In genomic region chr17:77099040-77099589, GRCm38 (mm10) we compare ENCODE assay signal across 10 mouse cellular contexts.
"Had no signal": no experiment of that assay in that cellular context is flagged by ENCODE, and none has a peak within 500 bp of the region (broad histone marks: within the 10 kb centered on the region; RNA-seq: fewer than 3 reads in every experiment).

No protein-coding gene starts in this region.

- H3K4me2 ChIP-seq: kidney, embryonic 15.5 days; limb, embryonic 15.5 days; liver, embryonic 12.5 days; lung, embryonic 14.5 days; midbrain, embryonic 12.5 days had no signal

- H3K4me1 ChIP-seq: kidney, embryonic 15.5 days; limb, embryonic 15.5 days; liver, embryonic 12.5 days; midbrain, embryonic 12.5 days had no signal

- DNase-seq: kidney, adult 2 months; kidney, postnatal 14 days; lung, embryonic 14.5 days; lung, postnatal 10 days; lung, postnatal 4 days; right cerebral cortex, postnatal 25 days had no signal

- H3K36me3 ChIP-seq: kidney, embryonic 15.5 days; limb, embryonic 15.5 days; liver, embryonic 12.5 days; midbrain, embryonic 12.5 days had no signal

- H3K9ac ChIP-seq: kidney, embryonic 15.5 days; limb, embryonic 15.5 days; liver, embryonic 12.5 days; lung, embryonic 14.5 days; midbrain, embryonic 12.5 days had no signal

- H3K9me3 ChIP-seq: kidney, embryonic 15.5 days; limb, embryonic 15.5 days; liver, embryonic 12.5 days; midbrain, embryonic 12.5 days had no signal

- H3K27me3 ChIP-seq: kidney, embryonic 15.5 days; limb, embryonic 15.5 days; liver, embryonic 12.5 days; midbrain, embryonic 12.5 days had no signal

- H3K27ac ChIP-seq: kidney, embryonic 15.5 days; limb, embryonic 15.5 days; liver, embryonic 12.5 days; midbrain, embryonic 12.5 days had no signal

- ATAC-seq: liver, embryonic 12.5 days had no signal

- H3K4me3 ChIP-seq: kidney, embryonic 15.5 days; limb, embryonic 15.5 days; liver, embryonic 12.5 days; midbrain, embryonic 12.5 days had no signal
